Mouse (Mus musculus) embryonic stem cell, embryonic (primary cell): ENCODE data around the gene Ift80.
"Not testable (repeated sequence)": the region's sequence is repeated elsewhere in the genome, so short reads cannot be mapped to it uniquely, and the experiment has no call there.

Experiments
- CTCF ChIA-PET, 4 experiments: fragments of 300-600 bp in 2 of 4; fragments of 350-600 bp in 2 of 4; sonication (Branson Sonifier 250); formaldehyde crosslinking; loops; one replicate each; lab custom pipeline; 2022; ENCODE audit warnings: inconsistent platforms in 2 of 4; lab: Charles Lee
- POLR2A ChIA-PET, 4 experiments: fragments of 300-600 bp in 2 of 4; fragments of 350-600 bp in 2 of 4; sonication (Branson Sonifier 250); formaldehyde crosslinking; loops; one replicate each; lab custom pipeline; 2022; ENCODE audit warnings: antibody characterized with exemption in 4 of 4, inconsistent platforms in 1 of 4; lab: Charles Lee

Gene Ift80

GRCm38 (mm10) chr3:69004437-69005337, at the start of gene Ift80, which contains the start of gene Smc4:
Ift80 (minus strand) TSS chr3:69004570.
Smc4 (plus strand) TSS chr3:69004738.
- CTCF ChIA-PET, result interaction anchor here in 1 of 4 experiments (1.0 kb wide), 1 partner anchor 16 kb away, joined by 3 read pairs; no protein-coding TSS in a partner anchor
- POLR2A ChIA-PET, result interaction anchor here in 3 of 4 experiments (0.6 to 6.7 kb wide), 46 partner anchors 9 to 717 kb away, joined by 3 to 48 read pairs (median 4); partner anchors contain the start of genes Kpna4 (in 3 of the 3), Trim59 (in 3 of the 3) and Nmd3 (in 1 of the 3)

GRCm38 (mm10) chr3:69051894-69052293, 47.5 kb upstream of the Ift80 start:
- ChIA-PET CTCF (interaction anchor here in 1 of 4 experiments (0.6 kb wide), 1 partner anchor 334 kb away, joined by 3 read pairs; no protein-coding TSS in a partner anchor), POLR2A (interaction anchor here in 2 of 4 experiments (1.1 to 14.1 kb wide), 5 partner anchors 10 to 75 kb away, joined by 3 to 256 read pairs (median 4); partner anchors contain the start of gene Kpna4 (in 1 of the 2))

GRCm38 (mm10) chr3:69049011-69049410, 44.6 kb upstream of the Ift80 start:
- POLR2A ChIA-PET, result interaction anchor here in 2 of 4 experiments (0.9 to 14.1 kb wide), 7 partner anchors 8 to 78 kb away, joined by 3 to 256 read pairs (median 4); partner anchors contain the start of gene Kpna4 (in 2 of the 2)
- CTCF ChIA-PET, result no interaction called here

- CTCF ChIA-PET, result no interaction called here
These were observed 43.3 kb upstream of the Ift80 start for GRCm38 (mm10) chr3:69047684-69048083.

GRCm38 (mm10) chr3:69046509-69046908, 42.1 kb upstream of the Ift80 start:
- ChIA-PET POLR2A (interaction anchor here (0.6 to 14.1 kb wide), 19 partner anchors 8 to 709 kb away, joined by 3 to 256 read pairs (median 8); partner anchors contain the start of genes Ift80 (in 2 of the 4), Kpna4 (in 2 of the 4), Smc4 (in 2 of the 4) and Ppm1l (in 1 of the 4)), CTCF (no interaction called here)

More at GRCm38 (mm10) chr3:69047684-69048083, 43.3 kb upstream of the Ift80 start:
- POLR2A ChIA-PET, result interaction anchor here in 3 of 4 experiments (0.7 to 14.1 kb wide), 6 partner anchors 10 to 79 kb away, joined by 3 to 256 read pairs (median 4); partner anchors contain the start of gene Kpna4 (in 1 of the 3)

- ChIA-PET CTCF (interaction anchor here in 3 of 4 experiments (0.6 to 1.7 kb wide), 6 partner anchors 19 to 365 kb away, joined by 3 to 4 read pairs (median 4); no protein-coding TSS in a partner anchor), POLR2A (interaction anchor here (0.6 to 14.1 kb wide), 55 partner anchors 9 to 709 kb away, joined by 3 to 256 read pairs (median 5); partner anchors contain the start of genes Ift80 (in 2 of the 4), Kpna4 (in 2 of the 4), Ppm1l (in 2 of the 4) and Smc4 (in 2 of the 4))
These were observed 41.4 kb upstream of the Ift80 start for GRCm38 (mm10) chr3:69045750-69046149.

- ChIA-PET CTCF (interaction anchor here in 3 of 4 experiments (0.7 to 1.7 kb wide), 4 partner anchors 19 to 328 kb away, joined by 3 to 4 read pairs (median 4); no protein-coding TSS in a partner anchor), POLR2A (interaction anchor here (0.5 to 14.1 kb wide), 61 partner anchors 10 to 710 kb away, joined by 3 to 256 read pairs (median 4); partner anchors contain the start of genes Ift80 (in 2 of the 4), Kpna4 (in 2 of the 4), Ppm1l (in 2 of the 4) and Smc4 (in 2 of the 4))
These were observed 41.0 kb upstream of the Ift80 start for GRCm38 (mm10) chr3:69045400-69045703.

- CTCF ChIA-PET, result interaction anchor here in 2 of 4 experiments (1.0 to 1.7 kb wide), 3 partner anchors 25 to 328 kb away, joined by 4 read pairs; no protein-coding TSS in a partner anchor
- POLR2A ChIA-PET, result interaction anchor here (0.5 to 14.1 kb wide), 58 partner anchors 9 to 710 kb away, joined by 3 to 256 read pairs (median 4); partner anchors contain the start of genes Ift80 (in 2 of the 4), Kpna4 (in 2 of the 4), Ppm1l (in 2 of the 4) and Smc4 (in 2 of the 4)
These were observed 40.5 kb upstream of the Ift80 start, which contains the start of gene Trim59 for GRCm38 (mm10) chr3:69044645-69045399. Trim59 (minus strand) TSS chr3:69044755.

- ChIA-PET CTCF (interaction anchor here in 1 of 4 experiments (1.0 kb wide), 1 partner anchor 24 kb away, joined by 5 read pairs; no protein-coding TSS in a partner anchor), POLR2A (interaction anchor here in 3 of 4 experiments (0.8 to 14.1 kb wide), 26 partner anchors 9 to 272 kb away, joined by 3 to 256 read pairs (median 6); partner anchors contain the start of genes Ift80 (in 2 of the 3), Smc4 (in 2 of the 3), Kpna4 (in 1 of the 3) and Ppm1l (in 1 of the 3))
These were observed 39.8 kb upstream of the Ift80 start for GRCm38 (mm10) chr3:69044167-69044591.

- POLR2A ChIA-PET, result interaction anchor here in 3 of 4 experiments (0.7 to 14.1 kb wide), 8 partner anchors 13 to 75 kb away, joined by 3 to 256 read pairs (median 3); no protein-coding TSS in a partner anchor
These were observed 36.9 kb upstream of the Ift80 start for GRCm38 (mm10) chr3:69041298-69041697.

GRCm38 (mm10) chr3:69040105-69040504, 35.7 kb upstream of the Ift80 start:
- POLR2A ChIA-PET, result interaction anchor here in 3 of 4 experiments (0.6 to 14.1 kb wide), 16 partner anchors 8 to 1066 kb away, joined by 3 to 256 read pairs (median 3); partner anchors contain the start of genes Ift80 (in 1 of the 3) and Smc4 (in 1 of the 3)
- CTCF ChIA-PET, result interaction anchor here in 3 of 4 experiments (0.5 to 0.7 kb wide), 4 partner anchors 10 to 1698 kb away, joined by 3 to 5 read pairs (median 4); no protein-coding TSS in a partner anchor

More at GRCm38 (mm10) chr3:69041298-69041697, 36.9 kb upstream of the Ift80 start:
- CTCF ChIA-PET, result interaction anchor here in 1 of 4 experiments (0.7 kb wide), 1 partner anchor 21 kb away, joined by 3 read pairs; no protein-coding TSS in a partner anchor

- CTCF ChIA-PET, result interaction anchor here in 1 of 4 experiments (0.5 kb wide), 1 partner anchor 19 kb away, joined by 3 read pairs; no protein-coding TSS in a partner anchor
- POLR2A ChIA-PET, result interaction anchor here in 3 of 4 experiments (0.6 to 16.5 kb wide), 12 partner anchors 9 to 319 kb away, joined by 3 to 256 read pairs (median 4); partner anchors contain the start of genes Kpna4 (in 1 of the 3), Smc4 (in 1 of the 3) and Trim59 (in 1 of the 3)
These were observed 21.9 kb upstream of the Ift80 start for GRCm38 (mm10) chr3:69026133-69026783.

GRCm38 (mm10) chr3:69020764-69021163, 16.4 kb upstream of the Ift80 start:
- ChIA-PET CTCF (interaction anchor here (0.7 to 1.3 kb wide), 17 partner anchors 9 to 964 kb away, joined by 3 to 8 read pairs (median 3); partner anchors contain the start of genes Ift80 (in 1 of the 4) and Smc4 (in 1 of the 4)), POLR2A (interaction anchor here (0.6 to 16.5 kb wide), 20 partner anchors 8 to 732 kb away, joined by 3 to 256 read pairs (median 6); partner anchors contain the start of genes Ift80 (in 2 of the 4), Smc4 (in 2 of the 4) and Trim59 (in 1 of the 4))

- ChIA-PET POLR2A (interaction anchor here (0.6 to 16.5 kb wide), 24 partner anchors 9 to 733 kb away, joined by 3 to 256 read pairs (median 4); partner anchors contain the start of genes Ift80 (in 2 of the 4), Smc4 (in 2 of the 4) and Trim59 (in 1 of the 4)), CTCF (interaction anchor here (0.5 to 1.3 kb wide), 23 partner anchors 9 to 1589 kb away, joined by 3 to 8 read pairs (median 4); partner anchors contain the start of genes Ift80 (in 1 of the 4) and Smc4 (in 1 of the 4))
These were observed 15.9 kb upstream of the Ift80 start for GRCm38 (mm10) chr3:69020285-69020684.

GRCm38 (mm10) chr3:69018635-69019034, 14.3 kb upstream of the Ift80 start:
- CTCF ChIA-PET, result not testable (repeated sequence)
- POLR2A ChIA-PET, result interaction anchor here (0.6 to 16.5 kb wide), 23 partner anchors 9 to 575 kb away, joined by 3 to 256 read pairs (median 4); partner anchors contain the start of genes Smc4 (in 2 of the 4), Ift80 (in 1 of the 4) and Trim59 (in 1 of the 4)
